Mouse (Mus musculus) kidney, postnatal 25 days (tissue): Measurements from ENCODE around the gene Frmd7.

ENCODE experiments used
- DNase-seq, 2 experiments: peaks; one replicate each; pipeline ENCODE4 v3.0.0; 2021; ENCODE audit warnings: mixed read lengths in 2 of 2

The Frmd7 gene

GRCm38 (mm10) chrX:50942610-50943009 is at the start of gene Frmd7:
Frmd7 (minus strand) TSS chrX:50942710.
- DNase-seq: no peak

DNA sequence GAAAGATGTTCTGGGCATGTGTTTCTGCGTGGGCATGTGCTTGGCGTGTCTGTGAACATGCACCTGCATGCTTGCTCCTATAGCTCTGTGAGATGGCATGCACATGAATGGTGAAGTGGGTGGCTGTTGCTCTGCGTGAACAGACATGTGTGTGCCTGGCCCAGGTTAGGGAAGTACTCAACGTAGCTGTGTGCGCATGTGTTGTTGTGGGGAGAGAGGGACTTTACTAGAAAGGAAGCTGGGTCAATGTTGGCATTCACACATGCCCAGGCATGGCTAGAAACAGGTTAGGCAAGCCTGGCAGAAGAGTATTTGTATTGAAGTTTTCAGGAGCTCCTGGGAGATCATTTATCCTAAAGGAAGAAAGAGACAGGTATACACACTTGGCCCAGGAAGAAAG is 48.8 kb upstream of the Frmd7 start:
- no peak for DNase-seq

DNA sequence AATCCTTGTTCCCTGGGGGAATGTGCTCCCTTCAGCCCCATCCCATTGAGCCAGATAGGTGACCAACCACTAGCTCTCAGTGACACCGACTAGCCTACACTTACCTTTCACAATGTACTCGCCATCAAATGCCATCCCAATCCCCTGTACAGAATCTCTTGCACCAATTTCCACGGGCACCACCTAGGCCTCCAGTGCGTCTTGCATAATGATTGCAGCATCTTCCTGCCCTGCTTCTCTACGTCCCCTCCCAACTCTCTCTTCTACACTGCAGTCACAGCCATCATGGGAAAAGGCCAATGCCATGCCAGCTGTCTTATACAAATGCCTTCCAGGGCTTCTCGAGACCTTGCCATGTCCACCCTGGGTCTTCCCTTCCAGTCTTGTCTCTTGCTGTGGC is 47.4 kb upstream of the Frmd7 start:
- DNase-seq: no peak

DNA sequence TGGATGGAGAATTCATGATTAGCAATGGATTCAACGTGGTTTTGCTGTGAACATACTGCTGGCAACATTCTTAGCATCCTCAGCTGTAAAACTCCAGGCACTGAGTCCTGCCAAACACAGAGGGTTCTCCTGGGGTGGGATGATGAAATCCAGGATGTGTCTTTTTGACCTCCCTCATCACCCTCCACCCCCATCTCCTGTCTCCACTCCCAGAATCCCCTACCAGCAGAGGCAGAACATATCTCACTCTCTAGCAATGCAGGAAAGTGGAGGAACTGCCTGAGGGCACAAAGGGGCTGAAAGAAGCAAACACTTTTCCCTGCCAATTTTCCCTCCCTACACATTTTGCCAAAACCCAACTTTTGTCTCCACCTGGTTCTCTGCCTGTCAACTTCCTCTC is 46.1 kb upstream of the Frmd7 start:
- DNase-seq: no peak

DNA sequence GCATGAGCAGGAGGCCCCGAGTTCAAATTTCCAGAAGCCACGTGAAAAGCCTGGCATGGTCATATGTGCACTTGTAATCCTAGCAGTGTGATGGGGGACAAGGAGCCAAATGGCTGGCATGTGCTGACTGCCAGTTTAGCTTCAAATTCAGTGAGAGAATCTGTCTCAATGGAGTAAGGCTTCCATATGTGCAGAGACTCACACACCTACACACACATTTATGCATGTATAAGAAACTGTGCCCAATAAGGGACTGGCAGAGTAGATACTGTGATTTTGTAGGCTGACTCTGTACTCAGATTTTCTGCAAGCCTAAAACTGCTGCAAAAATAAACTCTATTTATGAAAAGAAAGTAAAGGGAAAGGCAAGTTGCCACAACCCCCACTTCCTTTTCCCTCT is 35.9 kb upstream of the Frmd7 start:
- DNase-seq: no peak

- DNase-seq: no peak
Observed at GRCm38 (mm10) chrX:50972145-50972544, 29.6 kb upstream of the Frmd7 start.

DNA sequence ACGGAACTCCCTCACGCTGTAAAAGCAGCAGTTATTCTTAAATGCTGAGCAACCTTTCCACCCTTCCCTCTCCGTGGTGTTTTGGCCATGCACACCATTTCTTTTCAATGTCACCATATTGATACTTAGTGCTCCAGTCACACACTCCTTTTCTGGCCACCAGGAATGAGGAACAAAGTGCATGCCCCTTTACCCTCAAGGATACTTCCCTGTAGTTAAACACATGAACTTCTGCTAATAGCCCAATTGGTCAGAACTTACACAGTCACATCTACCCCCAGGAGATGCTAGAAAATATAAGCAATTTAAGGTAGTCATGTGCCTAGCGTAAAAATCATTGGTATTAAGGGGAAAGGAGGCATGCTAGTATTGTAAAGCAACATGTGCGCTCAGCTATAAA is 27.4 kb upstream of the Frmd7 start:
- DNase-seq: no peak

DNA sequence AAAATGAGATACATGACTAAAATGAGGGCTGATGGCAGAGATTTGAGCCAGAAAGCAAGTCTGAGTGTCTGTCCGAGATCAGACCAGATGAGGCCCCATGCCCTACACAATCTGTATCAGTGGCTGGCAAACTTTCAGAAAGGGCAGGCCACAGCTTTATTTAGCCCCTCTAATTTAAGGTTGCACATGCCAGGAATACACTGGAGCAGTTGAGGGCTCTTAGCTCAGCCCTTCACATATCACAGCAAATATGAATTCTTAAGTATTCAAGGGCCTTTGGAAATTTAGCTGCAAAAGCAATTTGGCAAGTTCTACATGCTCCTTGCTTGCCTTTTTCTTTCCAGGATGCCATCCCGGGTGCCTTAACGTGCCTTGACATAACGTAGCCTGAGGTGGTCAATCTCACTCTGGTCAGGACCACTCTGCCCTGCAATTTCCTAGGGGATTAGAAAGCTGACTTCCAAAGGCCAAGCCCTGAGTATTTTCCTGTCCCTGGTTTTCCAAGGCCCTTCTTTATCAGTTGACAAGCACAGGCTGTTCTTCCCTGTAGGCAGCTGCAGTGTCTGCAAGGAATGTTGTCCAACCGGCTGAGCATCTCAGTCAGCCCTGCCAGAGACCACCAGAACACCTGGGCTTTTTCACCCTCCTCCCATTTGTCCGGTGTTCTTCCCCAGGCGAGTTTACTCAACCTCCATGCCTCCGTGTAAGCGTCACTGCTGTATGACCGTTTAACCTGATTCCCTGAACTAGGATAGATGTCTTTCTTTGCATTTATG is 25.8 kb upstream of the Frmd7 start:
- DNase-seq: no peak

DNA sequence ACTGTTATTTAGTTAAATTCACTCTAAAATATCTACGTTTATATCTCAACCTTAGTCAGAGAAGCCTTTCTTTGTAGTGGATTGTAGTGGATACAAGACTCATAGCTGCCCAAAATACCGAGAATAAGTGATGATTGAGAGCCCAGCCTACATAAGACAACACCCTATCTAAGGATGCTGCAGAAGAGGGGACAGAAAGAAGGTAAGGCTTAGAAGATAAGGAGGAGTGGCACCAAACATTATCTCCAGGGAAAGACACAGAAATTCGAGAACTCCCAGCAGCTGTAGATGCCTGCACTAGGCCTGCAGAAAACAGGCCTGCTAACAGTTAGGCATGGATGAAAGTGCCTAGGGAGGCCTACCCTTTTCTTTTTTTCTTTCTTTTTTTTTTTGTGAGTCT is 22.6 kb upstream of the Frmd7 start:
- no peak for DNase-seq

GRCm38 (mm10) chrX:50962955-50963354 is 20.4 kb upstream of the Frmd7 start:
- DNase-seq: no peak

DNA sequence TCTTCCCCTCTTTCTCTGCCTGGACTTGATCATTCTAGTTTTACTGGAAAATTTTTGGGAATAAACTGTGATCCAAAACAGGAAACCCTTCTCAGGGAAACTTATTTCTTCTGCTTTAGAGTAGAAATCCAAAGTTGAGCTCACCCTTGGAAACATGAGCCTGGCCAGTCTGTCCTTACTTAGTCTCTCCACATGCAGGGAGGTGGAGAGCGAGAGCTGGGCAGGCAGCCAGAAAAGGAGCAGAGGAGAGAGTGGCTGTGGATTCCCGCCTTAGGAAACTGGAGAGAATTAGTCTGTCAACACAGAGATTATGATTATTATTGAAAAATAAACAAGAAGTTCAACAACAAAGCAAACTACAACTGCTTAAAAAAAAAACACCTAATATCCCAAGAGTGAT is 6.1 kb upstream of the Frmd7 start:
- peak; percentile 31 to 46 for DNase-seq

DNA sequence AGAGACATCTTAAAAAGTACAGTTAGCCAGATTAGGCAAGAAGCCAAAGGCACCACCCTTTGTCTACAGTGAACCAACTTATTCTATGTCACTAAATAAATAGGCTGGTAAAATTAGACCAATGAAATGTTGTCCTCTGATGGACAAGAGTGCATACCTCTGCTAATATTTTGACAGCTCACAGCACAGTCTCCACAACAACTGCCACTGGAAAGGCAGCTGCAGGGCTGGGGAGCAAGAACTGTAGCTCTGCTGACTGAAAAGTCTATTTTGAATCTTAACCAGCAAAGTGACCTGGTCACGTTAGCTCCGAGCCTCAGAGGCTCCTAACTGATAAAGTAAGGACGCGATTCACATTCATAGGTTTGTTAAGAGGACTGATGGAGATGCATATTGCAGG is 5.6 kb upstream of the Frmd7 start:
- no peak for DNase-seq

- DNase-seq: no peak
Observed at GRCm38 (mm10) chrX:50937117-50937516, 5.4 kb downstream of the Frmd7 start.

DNA sequence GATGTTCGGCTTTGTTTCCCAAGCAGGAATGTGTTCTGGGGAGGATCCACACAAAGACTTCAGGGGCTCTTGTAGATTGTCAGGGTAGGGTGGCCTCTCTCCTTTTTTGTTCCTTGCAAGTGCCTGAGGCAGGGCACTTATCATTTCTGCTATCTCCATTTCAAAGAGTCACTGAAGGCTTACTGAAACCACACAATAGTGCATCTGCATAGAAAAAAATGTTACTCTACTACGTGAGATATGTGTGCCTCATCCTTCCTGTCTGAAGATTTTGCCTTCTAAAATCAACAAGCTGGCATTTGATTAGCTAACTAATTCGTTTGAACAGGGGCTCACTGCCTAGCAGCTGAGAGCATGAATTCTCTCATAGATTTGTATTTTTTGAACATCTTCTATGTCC is 12.2 kb downstream of the Frmd7 start:
- DNase-seq: no peak

- DNase-seq: no peak
Observed at GRCm38 (mm10) chrX:50926893-50927545, 15.5 kb downstream of the Frmd7 start.

DNA sequence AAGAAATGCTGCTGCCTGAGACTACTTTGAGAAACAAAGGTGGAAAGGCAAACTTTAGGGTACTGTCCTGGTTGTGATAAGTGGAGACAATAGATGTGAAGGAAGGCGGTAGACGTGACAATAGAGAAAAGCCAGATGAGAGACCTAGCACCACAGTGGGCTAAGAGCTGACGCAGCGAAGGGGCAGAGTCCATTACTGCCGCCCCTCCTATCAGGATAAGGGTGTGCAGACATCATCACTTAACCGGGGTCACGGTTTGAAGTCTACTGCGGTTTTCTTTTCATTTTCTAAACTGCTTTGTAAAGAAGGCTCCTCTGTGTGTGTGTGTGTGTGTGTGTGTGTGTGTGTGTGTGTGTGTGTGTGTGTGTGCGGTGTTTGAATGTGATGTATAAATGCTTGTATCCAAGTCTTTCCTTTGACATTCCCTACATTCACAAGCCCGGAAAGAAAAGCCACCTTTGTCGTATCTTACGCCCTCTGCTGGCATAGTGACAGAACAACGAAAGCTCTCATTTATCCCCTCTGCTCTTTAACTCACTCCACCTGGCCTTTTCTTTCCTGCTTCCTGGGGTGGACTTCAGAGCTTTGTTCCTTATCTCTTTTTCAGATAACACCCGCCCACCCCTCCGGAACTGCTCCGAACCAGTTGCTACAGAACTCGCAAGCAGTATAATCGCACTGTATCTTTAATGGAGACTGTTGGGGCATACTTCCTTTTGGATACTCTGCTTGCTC is 17.7 kb downstream of the Frmd7 start:
- peak in 1 of 2 experiments; percentile 23 for DNase-seq

DNA sequence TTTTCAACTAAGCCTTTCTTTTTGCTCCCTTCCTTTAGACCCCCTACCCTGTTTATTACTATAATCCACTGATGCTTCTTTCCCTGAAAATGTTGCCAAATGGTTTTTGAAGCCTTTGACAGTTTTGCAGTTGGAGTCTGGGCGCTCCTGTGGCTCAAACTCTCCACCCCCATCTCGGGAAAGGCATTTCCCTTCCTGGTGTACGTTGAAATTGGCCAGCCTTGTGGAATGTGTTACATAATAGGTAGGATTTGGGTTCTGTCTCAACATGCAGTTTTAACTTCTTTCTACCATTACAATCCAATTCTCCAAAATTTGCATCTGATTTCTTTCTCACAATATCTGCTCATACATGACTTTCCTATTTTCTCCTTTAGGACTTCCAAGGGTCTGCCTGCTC is 23.8 kb downstream of the Frmd7 start:
- DNase-seq: no peak

GRCm38 (mm10) chrX:50917389-50917788 is 25.1 kb downstream of the Frmd7 start:
- DNase-seq: no peak

DNA sequence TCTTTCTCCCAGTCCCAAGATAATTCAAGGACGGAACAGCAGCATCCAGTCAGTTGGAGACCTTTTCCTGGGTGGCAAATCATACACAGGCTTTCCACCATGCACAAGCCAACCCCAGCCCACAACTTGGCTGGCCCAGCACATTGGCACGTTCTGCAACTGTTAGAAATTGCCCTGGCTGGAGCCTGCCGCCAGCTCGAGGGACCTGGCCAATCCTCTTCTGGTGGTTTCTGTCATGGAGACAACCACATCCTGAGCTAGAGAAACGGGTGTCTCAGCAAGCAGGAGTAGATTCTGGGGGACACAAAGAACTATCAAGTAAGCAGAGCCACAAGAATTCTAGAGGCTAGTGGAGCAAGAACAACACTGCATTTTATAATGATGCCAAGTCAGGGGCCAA is 32.6 kb downstream of the Frmd7 start:
- DNase-seq: no peak

- DNase-seq: no peak
Observed at GRCm38 (mm10) chrX:50903497-50903896, 39.0 kb downstream of the Frmd7 start.

- no peak for DNase-seq
Observed at GRCm38 (mm10) chrX:50887999-50888398, 54.5 kb downstream of the Frmd7 start.

DNA sequence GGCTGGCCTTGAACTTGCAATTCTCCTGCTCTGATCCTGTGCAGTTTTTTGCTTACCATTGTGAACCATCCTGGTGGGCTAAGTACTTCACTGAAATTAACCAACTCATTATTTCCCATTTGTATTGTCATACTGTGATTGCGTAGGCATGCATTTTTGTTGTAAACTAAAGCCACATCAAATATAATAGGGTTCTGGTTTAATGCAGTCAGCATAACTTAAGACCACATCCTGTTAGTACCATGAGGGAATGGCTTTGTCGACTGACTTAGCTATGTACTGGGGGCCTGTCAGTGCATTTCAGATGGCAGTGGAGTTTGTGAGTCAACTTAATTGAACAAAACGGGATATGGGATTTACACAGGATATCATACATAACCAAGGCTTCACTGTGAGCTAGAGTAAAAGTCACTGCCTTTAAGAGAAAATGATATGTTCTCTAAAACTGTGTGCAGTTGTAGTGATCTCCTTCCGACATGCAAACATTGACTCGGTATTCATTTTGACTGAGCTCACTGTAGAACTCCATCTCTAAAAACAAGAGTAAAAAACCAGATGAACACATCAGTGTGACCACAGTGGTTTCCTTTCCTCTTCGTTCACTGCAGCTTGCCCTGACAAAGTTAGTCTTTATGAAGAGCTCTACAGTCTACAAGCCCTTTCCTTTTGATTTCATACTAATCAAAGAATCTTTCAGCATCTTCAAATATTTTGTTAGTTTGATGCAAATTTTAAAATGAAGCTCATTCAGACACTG is 68.1 kb downstream of the Frmd7 start:
- DNase-seq: no peak

DNA sequence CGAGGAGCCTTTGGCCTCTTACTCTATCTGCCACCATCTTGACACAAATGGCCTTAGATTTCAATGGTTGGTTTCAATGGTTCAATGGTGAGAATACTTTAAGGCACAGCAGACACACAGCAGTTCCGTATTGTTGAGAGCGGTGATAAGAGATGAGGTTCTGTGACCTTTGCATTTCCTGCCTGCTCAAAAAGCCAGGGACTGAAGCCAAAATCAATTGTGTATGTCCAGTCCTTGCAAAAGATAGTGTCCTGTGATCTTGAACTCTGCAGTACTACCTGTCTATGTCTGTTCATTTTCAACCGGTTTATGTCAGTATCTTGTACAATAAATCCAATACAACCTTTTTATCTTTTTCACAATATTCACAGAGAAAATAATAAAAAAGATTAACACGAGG is 77.8 kb downstream of the Frmd7 start:
- DNase-seq: no peak
